Mouse (Mus musculus) embryonic facial prominence, embryonic 11.5 days (tissue): ENCODE measurements around the gene Zar1. TPM values are rescaled to one million over a fixed set of nuclear protein-coding genes. Genes with fewer than 3 reads are reported as not detected.
A peak's percentile ranks its signal among the peaks of the same experiment; 100 is the strongest.

Experiments used
- ATAC-seq: fragments of 200-750 bp; cut with Nextera tagmentation; replicated peaks from 2 replicates; pipeline ENCODE4 v1.8.0; 2017; ENCODE audit warnings: low read depth; ENCODE audit not compliant: insufficient number of reproducible peaks, low FRiP score, low TSS enrichment
- DNase-seq: peaks from one replicate; pipeline ENCODE4 v3.0.0-alpha.2; 2015; ENCODE audit warnings: low spot score
- H3K27ac ChIP-seq: fragments of 300-500 bp; sonication (generic); replicated peaks from 2 replicates; pipeline ENCODE4 v1.5.1; 2014; ENCODE audit warnings: mild to moderate bottlenecking, low read depth, low read length, control low read depth
- H3K27me3 ChIP-seq: fragments of 300-500 bp; sonication (generic); 2 replicates; pipeline ENCODE4 v1.6.1; 2014; ENCODE audit warnings: mild to moderate bottlenecking, low read length, moderate library complexity, mixed read lengths; ENCODE audit not compliant: control insufficient read depth, insufficient read depth
- H3K36me3 ChIP-seq: fragments of 300-500 bp; sonication (generic); replicated peaks from 2 replicates; pipeline ENCODE4 v1.6.1; 2014; ENCODE audit warnings: low read depth, mild to moderate bottlenecking, low read length, moderate library complexity, mixed read lengths; ENCODE audit not compliant: control insufficient read depth, insufficient read depth
- H3K4me1 ChIP-seq: fragments of 300-500 bp; sonication (generic); 2 replicates; pipeline ENCODE4 v1.6.1; 2014; ENCODE audit warnings: low read length, mixed read lengths; ENCODE audit not compliant: control insufficient read depth, insufficient read depth
- H3K4me2 ChIP-seq: fragments of 300-500 bp; sonication (generic); 2 replicates; pipeline ENCODE4 v1.6.1; 2014; ENCODE audit warnings: low read depth, mild to moderate bottlenecking, control low read depth, low read length, moderate library complexity
- H3K4me3 ChIP-seq: fragments of 300-500 bp; sonication (generic); 2 replicates; pipeline ENCODE4 v1.5.1; 2014; ENCODE audit warnings: low read depth, low read length, control low read depth
- H3K9ac ChIP-seq: fragments of 300-500 bp; sonication (generic); replicated peaks from 2 replicates; pipeline ENCODE4 v1.6.1; 2014; ENCODE audit warnings: mild to moderate bottlenecking, control low read depth, low read length
- H3K9me3 ChIP-seq: fragments of 300-500 bp; sonication (generic); replicated peaks from 2 replicates; pipeline ENCODE4 v1.6.1; 2016; ENCODE audit warnings: mild to moderate bottlenecking, low read length, inconsistent platforms, mixed read lengths; ENCODE audit not compliant: control insufficient read depth
- WGBS: fragments of 180-500 bp; shearing (Covaris S2); extraction: QIAGEN DNeasy Blood & Tissue Kit; methylation state at CpG from one replicate; pipeline ENCODE4 v1.1.7; 2014; 5-methylcytosine and 5-hydroxymethylcytosine counted together
- polyA plus RNA-seq: library from polyadenylated mRNA; unstranded; fragments of >200 nt; fragmentation: Nextera tagmentation; extraction: Ambion mirVana; gene quantifications from 2 replicates; pipeline ENCODE4 v1.2.1, GENCODE M21; 2014

The Zar1 gene
- polyA plus RNA-seq, 1 experiment from 2014 or later, result 4.2 TPM

- WGBS, result under 1% methylated on average over 54 of the region's 57 CpGs
- Histone ChIP-seq H3K9ac (peak overlapping the region; percentile 68), H3K27me3 (no peaks in the 10 kb centered on the region), H3K4me2 (peak overlapping the region; percentile 54), H3K36me3 (no peaks in the 10 kb centered on the region), H3K4me3 (peak overlapping the region; percentile 69), H3K4me1 (no peaks in the 10 kb centered on the region), H3K27ac (peak overlapping the region; percentile 60), H3K9me3 (no peaks in the 10 kb centered on the region)
- ATAC-seq (peak; percentile 77), DNase-seq (no peak)
Observed at GRCm38 (mm10) chr5:72558716-72559526, 22.1 kb downstream of the Zar1 start.

DNA sequence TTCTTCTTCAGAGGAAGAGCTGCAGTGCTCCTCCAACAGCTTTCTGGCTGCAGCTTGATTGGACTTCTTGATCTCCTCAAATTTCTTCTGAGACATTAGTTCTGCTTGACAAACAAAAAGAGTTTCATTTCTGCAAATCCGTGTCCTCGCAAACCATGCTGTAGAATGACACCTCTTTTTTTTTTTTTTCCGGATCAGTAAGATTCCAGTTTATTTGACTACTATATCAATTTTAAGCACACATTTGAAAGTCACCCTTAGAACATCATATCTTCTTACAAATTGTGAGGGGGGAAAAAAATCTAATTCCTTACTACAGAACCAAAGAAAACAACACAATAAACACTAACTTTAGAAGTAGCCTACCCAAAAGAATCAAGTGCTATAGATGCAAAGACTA lies 24.8 kb downstream of the Zar1 start:
- H3K9ac ChIP-seq, result no peak overlapping the region
- ATAC-seq, result no peak
- H3K27ac ChIP-seq, result no peak overlapping the region
- no peaks in the 10 kb centered on the region for H3K9me3 ChIP-seq
- no peaks in the 10 kb centered on the region; the same call in 1 of the 2 replicates for H3K36me3 ChIP-seq
- 82% methylated on average over 3 of the region's 3 CpGs for WGBS
- no peak for DNase-seq
- no peaks in the 10 kb centered on the region for H3K4me1 ChIP-seq
- no peak overlapping the region for H3K4me2 ChIP-seq
- H3K27me3 ChIP-seq, result no peaks in the 10 kb centered on the region
- no peak overlapping the region for H3K4me3 ChIP-seq

DNA sequence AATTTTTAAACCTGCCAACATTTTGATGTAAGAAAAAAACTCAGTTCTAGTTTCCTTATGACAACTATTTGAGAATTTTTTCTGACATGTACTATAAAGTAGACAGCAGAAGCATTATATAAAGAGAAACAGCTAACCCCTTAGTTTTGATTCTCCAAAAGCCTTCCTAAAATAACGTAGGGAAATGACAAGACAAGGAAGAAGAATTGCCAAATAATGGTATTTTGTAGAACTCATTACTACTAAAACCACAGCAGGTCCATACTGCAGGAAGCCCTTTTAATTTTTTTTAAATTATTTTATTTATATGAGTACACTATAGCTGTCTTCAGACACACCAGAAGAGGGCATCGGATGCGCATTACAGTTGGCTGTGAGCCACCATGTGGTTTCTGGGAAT lies 29.8 kb downstream of the Zar1 start:
- DNase-seq (no peak), ATAC-seq (no peak)
- Histone ChIP-seq H3K9me3 (no peaks in the 10 kb centered on the region), H3K9ac (no peak overlapping the region), H3K36me3 (no peaks in the 10 kb centered on the region; the same call in 1 of the 2 replicates), H3K4me1 (no peaks in the 10 kb centered on the region), H3K27ac (no peak overlapping the region), H3K4me3 (no peak overlapping the region), H3K4me2 (no peak overlapping the region), H3K27me3 (no peaks in the 10 kb centered on the region)
- 92% methylated on average over 3 of the region's 3 CpGs for WGBS

GRCm38 (mm10) chr5:72528896-72529295 lies 52.2 kb downstream of the Zar1 start:
- no peak for ATAC-seq
- Histone ChIP-seq H3K4me2 (no peak overlapping the region), H3K4me1 (no peaks in the 10 kb centered on the region), H3K27me3 (no peaks in the 10 kb centered on the region), H3K4me3 (no peak overlapping the region), H3K9ac (no peak overlapping the region), H3K27ac (no peak overlapping the region), H3K9me3 (no peaks in the 10 kb centered on the region), H3K36me3 (peaks cover 8% of the 10 kb centered on the region; the same call in 1 of the 2 replicates)
- no peak for DNase-seq
- WGBS, result 90% methylated on average over 3 of the region's 3 CpGs

Other genes starting within 250 kb of the Zar1 start
- gene Corin, start 76.8 kb downstream of the Zar1 start, polyA plus RNA-seq, result 4.0 and 4.2 TPM in 2 replicates
- gene Nfxl1, start 21.6 kb downstream of the Zar1 start, polyA plus RNA-seq, result 28.6 and 30.5 TPM in 2 replicates
- 1.5 and 1.9 TPM in 2 replicates for gene Gm5868, start 6.3 kb upstream of the Zar1 start, polyA plus RNA-seq
- not detected in 2 replicates for gene Cnga1, start 63.0 kb upstream of the Zar1 start, polyA plus RNA-seq
- gene Nipal1, start 66.5 kb upstream of the Zar1 start, polyA plus RNA-seq, result 0.80 and 0.91 TPM in 2 replicates
- 0.13 TPM in 1 of 2 replicates, not detected in the other for gene Txk, start 171.5 kb upstream of the Zar1 start, polyA plus RNA-seq